Mouse (Mus musculus): Measurements from ENCODE around the gene Prkg1.

- no peak for TF ChIP-seq CTCF (IDR thresholded peaks at IDR 0.05; ENCODE audit: low read depth, low read length)
- TF ChIP-seq POLR2A (IDR thresholded peaks at IDR 0.05; ENCODE audit: borderline replicate concordance, low read depth, low read length), result no peak
Measured at GRCm38 (mm10) chr19:31255780-31256179, 509.1 kb downstream of the Prkg1 start.
